8 mouse cellular contexts compared by ENCODE assay signal in the genomic region with DNA sequence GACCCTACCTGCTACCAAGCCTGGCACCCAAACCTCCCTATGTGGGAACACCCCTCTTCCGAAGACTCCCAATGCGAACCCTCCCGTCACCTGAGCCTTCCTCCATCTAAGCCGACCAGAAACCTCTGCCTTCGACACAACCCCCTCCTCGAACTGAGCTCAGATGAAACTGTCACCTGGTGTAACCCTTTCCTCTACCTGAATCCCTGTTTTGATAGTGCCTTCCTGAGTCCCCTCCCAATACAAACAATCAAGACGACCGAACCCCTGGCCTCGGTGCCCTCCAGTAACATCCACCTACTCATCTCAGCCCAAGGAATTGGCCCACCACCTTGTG. TPM values are rescaled to one million over a fixed set of nuclear protein-coding genes. Genes with fewer than 3 reads are reported as not detected.
A peak's percentile ranks its signal among the peaks of the same experiment; 100 is the strongest.
DNase-seq lines count a peak whose midpoint lies in the region; ATAC-seq and TF ChIP-seq lines count a peak whose summit lies in the region.

No protein-coding gene starts in this region.

- peak overlapping the region; percentile 100 for H3K4me2 ChIP-seq in kidney, embryonic 16.5 days (replicated peaks; ENCODE audit: low read depth, low read length)
- peak overlapping the region; percentile 90 for H3K4me2 ChIP-seq in hindbrain, embryonic 13.5 days
- peak overlapping the region; percentile 90 for H3K4me2 ChIP-seq in midbrain, postnatal 0 days (ENCODE audit: low read depth, low read length, poor library complexity, severe bottlenecking)

- peaks cover 26% of the 10 kb centered on the region for H3K4me1 ChIP-seq in kidney, embryonic 16.5 days (ENCODE audit: insufficient read depth, low read length)
- H3K4me1 ChIP-seq in bone marrow macrophage, adult 2 months (ENCODE audit: control insufficient read depth, insufficient read depth, low read length): peaks cover 11% of the 10 kb centered on the region
- H3K4me1 ChIP-seq in hindbrain, embryonic 13.5 days (replicated peaks): peaks cover 34% of the 10 kb centered on the region
- H3K4me1 ChIP-seq in midbrain, postnatal 0 days (ENCODE audit: insufficient read depth, low read length): peaks cover 6% of the 10 kb centered on the region; the same call in 1 of the 2 replicates

- no peak for DNase-seq in kidney, adult 18-20 months
- peak; percentile 32 for DNase-seq in midbrain, postnatal 0 days (ENCODE audit: low spot score)
- DNase-seq in spleen, postnatal 4 days (ENCODE audit: low spot score in 2 of 2): no peak
- no peak for DNase-seq in cerebellum, adult 8-10 months
- no peak for DNase-seq in layer of hippocampus, adult 18-20 months (ENCODE audit: low spot score in 2 of 2)

- 0 out of 2 replicates have a peak, but pooled peaks have one; percentile 5 for ATAC-seq in kidney, embryonic 16.5 days (ENCODE audit: low FRiP score, low TSS enrichment)
- ATAC-seq in hindbrain, embryonic 13.5 days (ENCODE audit: low FRiP score): peak; percentile 15
- no peak for ATAC-seq in midbrain, postnatal 0 days (ENCODE audit: low FRiP score)

- 0 out of 2 replicates have a peak, but pooled peaks cover 5% of the 10 kb centered on the region for H3K36me3 ChIP-seq in kidney, embryonic 16.5 days (ENCODE audit: insufficient read depth, low read length)
- peaks cover 18% of the 10 kb centered on the region for H3K36me3 ChIP-seq in hindbrain, embryonic 13.5 days
- 0 out of 2 replicates have a peak, but pooled peaks cover 8% of the 10 kb centered on the region for H3K36me3 ChIP-seq in midbrain, postnatal 0 days (ENCODE audit: insufficient read depth, low read length)

- no peak for TF ChIP-seq CTCF in bone marrow macrophage, adult 2 months (IDR thresholded peaks at IDR 0.05; ENCODE audit: low read depth, low read length)
- no peak for TF ChIP-seq CTCF in midbrain, postnatal 0 days (IDR thresholded peaks at IDR 0.05)

- H3K4me3 ChIP-seq in kidney, embryonic 16.5 days (ENCODE audit: low read length): peak overlapping the region; percentile 76
- peak overlapping the region; percentile 60 for H3K4me3 ChIP-seq in bone marrow macrophage, adult 2 months (ENCODE audit: insufficient read depth, low read length)
- H3K4me3 ChIP-seq in hindbrain, embryonic 13.5 days: peak overlapping the region; percentile 89
- H3K4me3 ChIP-seq in midbrain, postnatal 0 days (ENCODE audit: low read depth, low read length): peak overlapping the region; percentile 69

- H3K27ac ChIP-seq in kidney, embryonic 16.5 days (ENCODE audit: low read length): no peak overlapping the region
- no peak overlapping the region for H3K27ac ChIP-seq in bone marrow macrophage, adult 2 months (ENCODE audit: insufficient read depth, low read depth, low read length)
- peak overlapping the region; percentile 97 for H3K27ac ChIP-seq in hindbrain, embryonic 13.5 days
- peak overlapping the region; percentile 97 for H3K27ac ChIP-seq in midbrain, postnatal 0 days (ENCODE audit: low read depth, low read length)

- under 1% methylated on average over 9 of the region's 9 CpGs for WGBS in kidney, embryonic 16.5 days
- WGBS in hindbrain, embryonic 13.5 days: under 1% methylated on average over 9 of the region's 9 CpGs
- 1% methylated on average over 9 of the region's 9 CpGs for WGBS in midbrain, postnatal 0 days

- H3K9ac ChIP-seq in kidney, embryonic 16.5 days (replicated peaks; ENCODE audit: low read length): no peak overlapping the region
- H3K9ac ChIP-seq in hindbrain, embryonic 13.5 days: peak overlapping the region; percentile 95
- peak overlapping the region; percentile 80 for H3K9ac ChIP-seq in midbrain, postnatal 0 days (replicated peaks; ENCODE audit: low read length, poor library complexity, severe bottlenecking)

- no peaks in the 10 kb centered on the region for H3K9me3 ChIP-seq in kidney, embryonic 16.5 days (ENCODE audit: low read length)
- H3K9me3 ChIP-seq in hindbrain, embryonic 13.5 days: no peaks in the 10 kb centered on the region
- H3K9me3 ChIP-seq in midbrain, postnatal 0 days (ENCODE audit: low read length): no peaks in the 10 kb centered on the region

- peaks cover 23% of the 10 kb centered on the region for H3K27me3 ChIP-seq in kidney, embryonic 16.5 days (ENCODE audit: insufficient read depth, low read length)
- H3K27me3 ChIP-seq in hindbrain, embryonic 13.5 days: no peaks in the 10 kb centered on the region
- H3K27me3 ChIP-seq in midbrain, postnatal 0 days (ENCODE audit: insufficient read depth, low read length): no peaks in the 10 kb centered on the region

- no peak for TF ChIP-seq POLR2A in bone marrow macrophage, adult 2 months (IDR thresholded peaks at IDR 0.05; ENCODE audit: borderline replicate concordance, low read depth, low read length)

RNA-seq across cellular contexts. Expression of gene Camk2n2, which starts 0.7 kb away (rescaled TPM):
- 0.45 and 0.84 TPM in 2 replicates for polyA plus RNA-seq in kidney, embryonic 16.5 days (2015; fragmentation: Nextera tagmentation; extraction: Ambion mirVana)
- 2.5 and 2.7 TPM in 2 replicates for polyA plus RNA-seq in bone marrow macrophage, adult 2 months (2012; ENCODE audit: insufficient read depth, insufficient read length, missing spikeins)
- polyA plus RNA-seq in hindbrain, embryonic 13.5 days (2015; fragmentation: Nextera tagmentation; extraction: Ambion mirVana): 23.1 and 24.9 TPM in 2 replicates
- total RNA-seq in midbrain, postnatal 0 days (2014; rRNA removed): 86.3 and 111 TPM in 2 replicates
- 85.4 and 87.6 TPM in 2 replicates for polyA plus RNA-seq in midbrain, postnatal 0 days (2015; fragmentation: Nextera tagmentation; extraction: Ambion mirVana)
- 10 to 100 TPM; 82.8 to 87.9 TPM for total RNA-seq in layer of hippocampus, adult 18-20 months (2021)

RNA-seq across cellular contexts. Expression of gene Alg3, which starts 8.8 kb away (rescaled TPM):
- 44.7 and 49.5 TPM in 2 replicates for polyA plus RNA-seq in kidney, embryonic 16.5 days (2015; fragmentation: Nextera tagmentation; extraction: Ambion mirVana)
- 10.9 and 13.1 TPM in 2 replicates for polyA plus RNA-seq in bone marrow macrophage, adult 2 months (2012; ENCODE audit: insufficient read depth, insufficient read length, missing spikeins)
- polyA plus RNA-seq in hindbrain, embryonic 13.5 days (2015; fragmentation: Nextera tagmentation; extraction: Ambion mirVana): 41.3 and 43.3 TPM in 2 replicates
- total RNA-seq in midbrain, postnatal 0 days (2014; rRNA removed): 21.3 and 38.2 TPM in 2 replicates
- 32.7 and 36.4 TPM in 2 replicates for polyA plus RNA-seq in midbrain, postnatal 0 days (2015; fragmentation: Nextera tagmentation; extraction: Ambion mirVana)
- total RNA-seq in layer of hippocampus, adult 18-20 months (2021): 10 to 100 TPM; 11.7 to 12.9 TPM

RNA-seq across cellular contexts. Expression of gene Gm49333, which starts 9.0 kb away (rescaled TPM):
- polyA plus RNA-seq in kidney, embryonic 16.5 days (2015; fragmentation: Nextera tagmentation; extraction: Ambion mirVana): not detected in 2 replicates
- not detected in 2 replicates for polyA plus RNA-seq in bone marrow macrophage, adult 2 months (2012; ENCODE audit: insufficient read depth, insufficient read length, missing spikeins)
- not detected in 2 replicates for polyA plus RNA-seq in hindbrain, embryonic 13.5 days (2015; fragmentation: Nextera tagmentation; extraction: Ambion mirVana)
- not detected in 2 replicates for total RNA-seq in midbrain, postnatal 0 days (2014; rRNA removed)
- polyA plus RNA-seq in midbrain, postnatal 0 days (2015; fragmentation: Nextera tagmentation; extraction: Ambion mirVana): not detected in 2 replicates
- not detected for total RNA-seq in layer of hippocampus, adult 18-20 months (2021)

RNA-seq across cellular contexts. Expression of gene Eef1akmt4, which starts 9.0 kb away (rescaled TPM):
- polyA plus RNA-seq in kidney, embryonic 16.5 days (2015; fragmentation: Nextera tagmentation; extraction: Ambion mirVana): 33.3 and 37.4 TPM in 2 replicates
- polyA plus RNA-seq in bone marrow macrophage, adult 2 months (2012; ENCODE audit: insufficient read depth, insufficient read length, missing spikeins): 7.0 and 9.8 TPM in 2 replicates
- polyA plus RNA-seq in hindbrain, embryonic 13.5 days (2015; fragmentation: Nextera tagmentation; extraction: Ambion mirVana): 13.4 and 15.1 TPM in 2 replicates
- total RNA-seq in midbrain, postnatal 0 days (2014; rRNA removed): 5.2 and 6.8 TPM in 2 replicates
- polyA plus RNA-seq in midbrain, postnatal 0 days (2015; fragmentation: Nextera tagmentation; extraction: Ambion mirVana): 3.3 TPM in 2 replicates
- 1 to 10 TPM; 2.4 to 2.8 TPM for total RNA-seq in layer of hippocampus, adult 18-20 months (2021)

RNA-seq across cellular contexts. Expression of gene Ece2, which starts 9.3 kb away (rescaled TPM):
- polyA plus RNA-seq in kidney, embryonic 16.5 days (2015; fragmentation: Nextera tagmentation; extraction: Ambion mirVana): 3.5 and 3.6 TPM in 2 replicates
- polyA plus RNA-seq in bone marrow macrophage, adult 2 months (2012; ENCODE audit: insufficient read depth, insufficient read length, missing spikeins): not detected in 2 replicates
- polyA plus RNA-seq in hindbrain, embryonic 13.5 days (2015; fragmentation: Nextera tagmentation; extraction: Ambion mirVana): 11.2 and 11.7 TPM in 2 replicates
- total RNA-seq in midbrain, postnatal 0 days (2014; rRNA removed): 24.4 and 26.9 TPM in 2 replicates
- 16.7 and 16.9 TPM in 2 replicates for polyA plus RNA-seq in midbrain, postnatal 0 days (2015; fragmentation: Nextera tagmentation; extraction: Ambion mirVana)
- 10 to 100 TPM; 24.6 to 27.1 TPM for total RNA-seq in layer of hippocampus, adult 18-20 months (2021)

Comparison
In these comparisons a context has a peak if more than half of its experiments do, and no peak if none do; other contexts are left out.
1. H3K27ac ChIP-seq: peak in hindbrain, embryonic 13.5 days (single experiment) and midbrain, postnatal 0 days (single experiment); none in kidney, embryonic 16.5 days (single experiment) and bone marrow macrophage, adult 2 months (single experiment).
2. Peak in every context shown above with its lines, with median percentiles within 50 percentile points of each other: H3K4me2 ChIP-seq and H3K4me3 ChIP-seq.